Mouse (Mus musculus): ENCODE data around the gene 4430402I18Rik. TPM values are rescaled to one million over a fixed set of nuclear protein-coding genes. Genes with fewer than 3 reads are reported as not detected.

The 4430402I18Rik gene
- 0.09 TPM in 1 of 2 replicates, not detected in the other for polyA plus RNA-seq (2012; ENCODE audit: low replicate concordance)

DNA sequence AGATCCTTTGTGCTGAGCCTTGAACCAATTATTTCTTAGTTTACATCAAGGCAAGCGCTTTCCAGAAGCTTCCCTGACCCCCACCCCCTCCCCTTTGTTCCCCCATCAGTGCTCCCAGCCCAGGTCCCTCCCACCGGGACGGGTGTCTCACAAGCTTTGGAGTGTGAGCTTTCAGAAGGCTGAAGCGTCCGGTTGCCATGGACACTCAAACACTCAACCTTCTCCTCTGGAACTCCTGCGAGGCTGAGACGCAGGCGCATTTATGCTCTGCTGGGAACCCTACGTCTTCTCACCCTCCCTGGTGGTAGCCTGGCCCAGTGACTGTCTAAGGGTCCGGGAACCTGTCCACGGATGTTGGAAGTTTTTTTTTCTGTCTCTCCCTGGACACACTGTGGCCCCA, at the start of gene 4430402I18Rik:
Gene 4430402I18Rik (minus strand): TSS at position 149 of the 400 bp plus-strand sequence.

DNA sequence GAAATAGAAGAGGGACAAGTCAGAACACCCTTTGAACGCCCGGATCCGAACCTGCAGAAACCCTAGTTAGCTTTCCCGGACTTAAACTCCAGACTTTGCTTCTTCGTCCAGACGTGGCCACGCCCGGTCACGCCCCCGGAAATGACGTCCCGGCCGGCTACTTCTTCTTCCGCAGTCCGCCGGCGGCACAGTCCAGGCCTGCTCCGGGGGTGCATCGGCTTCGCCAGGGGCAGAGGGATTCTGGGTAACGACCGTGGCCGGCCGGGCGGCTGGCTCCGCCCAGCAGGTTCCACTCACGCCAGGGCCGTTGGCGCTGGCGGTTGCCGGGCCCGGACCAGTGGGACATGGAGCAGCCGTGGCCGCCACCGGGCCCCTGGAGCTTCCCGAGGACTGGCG, 22.6 kb upstream of the 4430402I18Rik start, which contains the start of gene Cdc37l1:
Gene Cdc37l1 (plus strand): TSS at position 159 of the 396 bp plus-strand sequence.

DNA sequence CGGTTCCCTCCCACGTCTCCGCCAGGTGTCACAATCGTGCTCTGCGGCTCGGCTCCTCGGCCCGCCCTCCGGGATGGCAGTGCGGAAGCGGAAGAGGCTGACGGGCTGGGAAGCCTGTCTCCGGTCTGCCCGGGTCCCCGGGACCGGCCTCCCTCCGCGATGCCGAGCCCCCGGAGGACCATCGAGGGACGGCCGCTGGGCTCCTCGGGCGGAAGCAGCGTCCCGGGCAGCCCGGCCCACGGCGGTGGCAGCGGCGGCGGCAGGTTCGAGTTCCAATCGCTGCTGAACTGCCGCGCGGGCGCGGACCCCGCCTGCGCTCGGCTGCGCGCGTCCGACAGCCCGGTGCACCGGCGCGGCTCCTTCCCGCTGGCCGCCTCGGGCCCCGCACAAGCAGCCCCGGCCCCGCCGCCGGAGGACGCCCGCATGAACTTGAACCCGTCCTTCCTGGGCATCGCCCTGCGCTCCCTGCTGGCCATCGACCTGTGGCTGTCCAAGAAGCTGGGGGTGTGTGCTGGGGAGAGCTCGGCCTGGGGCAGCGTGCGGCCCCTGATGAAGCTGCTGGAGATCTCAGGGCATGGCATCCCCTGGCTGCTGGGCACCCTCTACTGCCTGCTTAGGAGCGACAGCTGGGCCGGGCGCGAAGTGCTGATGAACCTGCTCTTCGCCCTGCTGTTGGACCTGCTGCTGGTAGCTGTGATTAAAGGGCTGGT, 3.6 kb downstream of the 4430402I18Rik start, which contains the start of gene Plpp6:
Gene Plpp6 (plus strand): TSS at position 112 of the 710 bp plus-strand sequence.

Other genes with a start within 250 kb of the 4430402I18Rik start
- gene Slc1a1, start 132.8 kb downstream of the 4430402I18Rik start, polyA plus RNA-seq (2012; ENCODE audit: low replicate concordance) = 0.83 TPM in 1 of 2 replicates, not detected in the other
- 3.5 and 5.6 TPM in 2 replicates for gene Plpp6, start 3.8 kb downstream of the 4430402I18Rik start, polyA plus RNA-seq (2012; ENCODE audit: low replicate concordance)
- gene Cdc37l1, start 22.6 kb upstream of the 4430402I18Rik start, polyA plus RNA-seq (2012; ENCODE audit: low replicate concordance) = 3.6 and 7.1 TPM in 2 replicates
- gene Ak3, start 80.2 kb upstream of the 4430402I18Rik start, polyA plus RNA-seq (2012; ENCODE audit: low replicate concordance) = 16.5 and 20.8 TPM in 2 replicates
- gene Rcl1, start 133.6 kb upstream of the 4430402I18Rik start, polyA plus RNA-seq (2012; ENCODE audit: low replicate concordance) = 37.3 and 51.3 TPM in 2 replicates

Data from leukemia stem cell, adult 10-12 weeks (primary cell).